Mouse (Mus musculus): ENCODE measurements at regions not wholly inside any gene's neighbourhood (a gene's known extent, or its start where the extent isn't known, plus 50 kb on each side); places are given as distances from the start of the nearest gene placed in this dataset.

GRCm38 (mm10) chr6:143474396-143474795 lies 307.4 kb downstream of the Etnk1 start:
- H3K4me1 ChIP-seq (ENCODE audit: control insufficient read depth, insufficient read depth, low read length), result no peaks in the 10 kb centered on the region
- H3K4me3 ChIP-seq (ENCODE audit: low read depth, low read length), result no peak overlapping the region
- WGBS, result 93% methylated on average over 5 of the region's 5 CpGs
- H3K4me2 ChIP-seq (replicated peaks; ENCODE audit: low read depth, low read length), result no peak overlapping the region
- no peaks in the 10 kb centered on the region for H3K27me3 ChIP-seq (ENCODE audit: control insufficient read depth, insufficient read depth, low read length)
- no peak for ATAC-seq (ENCODE audit: insufficient number of reproducible peaks, insufficient read depth, low FRiP score, low read depth)
- no peaks in the 10 kb centered on the region for H3K9me3 ChIP-seq (ENCODE audit: control insufficient read depth, low read depth, low read length)
- H3K36me3 ChIP-seq (ENCODE audit: control insufficient read depth, insufficient read depth, low read length), result no peaks in the 10 kb centered on the region
- no peak overlapping the region for H3K9ac ChIP-seq (replicated peaks; ENCODE audit: low read depth, low read length)
- no peak overlapping the region for H3K27ac ChIP-seq (ENCODE audit: low read length)

- Histone ChIP-seq H3K9me3 (ENCODE audit: control insufficient read depth, low read depth, low read length) (no peaks in the 10 kb centered on the region), H3K4me3 (ENCODE audit: low read depth, low read length) (no peak overlapping the region), H3K27me3 (ENCODE audit: control insufficient read depth, insufficient read depth, low read length) (no peaks in the 10 kb centered on the region), H3K4me1 (ENCODE audit: control insufficient read depth, insufficient read depth, low read length) (no peaks in the 10 kb centered on the region), H3K4me2 (replicated peaks; ENCODE audit: low read depth, low read length) (no peak overlapping the region), H3K9ac (replicated peaks; ENCODE audit: low read depth, low read length) (no peak overlapping the region), H3K27ac (ENCODE audit: low read length) (no peak overlapping the region), H3K36me3 (ENCODE audit: control insufficient read depth, insufficient read depth, low read length) (no peaks in the 10 kb centered on the region)
- no peak for ATAC-seq (ENCODE audit: insufficient number of reproducible peaks, insufficient read depth, low FRiP score, low read depth)
- WGBS, result 75% methylated on average over 7 of the region's 7 CpGs
Observed at GRCm38 (mm10) chr6:143475296-143475695, 308.3 kb downstream of the Etnk1 start.

GRCm38 (mm10) chr6:143477396-143477795 lies 310.4 kb downstream of the Etnk1 start:
- Histone ChIP-seq H3K36me3 (ENCODE audit: control insufficient read depth, insufficient read depth, low read length) (no peaks in the 10 kb centered on the region), H3K27ac (ENCODE audit: low read length) (no peak overlapping the region), H3K4me1 (ENCODE audit: control insufficient read depth, insufficient read depth, low read length) (no peaks in the 10 kb centered on the region), H3K9me3 (ENCODE audit: control insufficient read depth, low read depth, low read length) (no peaks in the 10 kb centered on the region), H3K4me3 (ENCODE audit: low read depth, low read length) (no peak overlapping the region), H3K4me2 (replicated peaks; ENCODE audit: low read depth, low read length) (no peak overlapping the region), H3K27me3 (ENCODE audit: control insufficient read depth, insufficient read depth, low read length) (no peaks in the 10 kb centered on the region), H3K9ac (replicated peaks; ENCODE audit: low read depth, low read length) (no peak overlapping the region)
- 94% methylated on average over 2 of the region's 2 CpGs for WGBS
- no peak for ATAC-seq (ENCODE audit: insufficient number of reproducible peaks, insufficient read depth, low FRiP score, low read depth)

- no peaks in the 10 kb centered on the region for H3K4me1 ChIP-seq (ENCODE audit: control insufficient read depth, insufficient read depth, low read length)
- no peaks in the 10 kb centered on the region for H3K36me3 ChIP-seq (ENCODE audit: control insufficient read depth, insufficient read depth, low read length)
- H3K27me3 ChIP-seq (ENCODE audit: control insufficient read depth, insufficient read depth, low read length), result no peaks in the 10 kb centered on the region
- no peak overlapping the region for H3K4me2 ChIP-seq (replicated peaks; ENCODE audit: low read depth, low read length)
- no peak overlapping the region for H3K27ac ChIP-seq (ENCODE audit: low read length)
- no peaks in the 10 kb centered on the region for H3K9me3 ChIP-seq (ENCODE audit: control insufficient read depth, low read depth, low read length)
- ATAC-seq (ENCODE audit: insufficient number of reproducible peaks, insufficient read depth, low FRiP score, low read depth), result no peak
- no peak overlapping the region for H3K9ac ChIP-seq (replicated peaks; ENCODE audit: low read depth, low read length)
- no peak overlapping the region for H3K4me3 ChIP-seq (ENCODE audit: low read depth, low read length)
- 55% methylated on average over 7 of the region's 7 CpGs for WGBS
Observed at GRCm38 (mm10) chr6:143479239-143479638, 312.2 kb downstream of the Etnk1 start.

GRCm38 (mm10) chr6:143479701-143480388 lies 312.8 kb downstream of the Etnk1 start:
- WGBS, result 57% methylated on average over 6 of the region's 6 CpGs
- Histone ChIP-seq H3K36me3 (ENCODE audit: control insufficient read depth, insufficient read depth, low read length) (no peaks in the 10 kb centered on the region), H3K4me2 (replicated peaks; ENCODE audit: low read depth, low read length) (no peak overlapping the region), H3K4me1 (ENCODE audit: control insufficient read depth, insufficient read depth, low read length) (no peaks in the 10 kb centered on the region), H3K4me3 (ENCODE audit: low read depth, low read length) (no peak overlapping the region), H3K9me3 (ENCODE audit: control insufficient read depth, low read depth, low read length) (no peaks in the 10 kb centered on the region), H3K9ac (replicated peaks; ENCODE audit: low read depth, low read length) (no peak overlapping the region), H3K27ac (ENCODE audit: low read length) (no peak overlapping the region), H3K27me3 (ENCODE audit: control insufficient read depth, insufficient read depth, low read length) (no peaks in the 10 kb centered on the region)
- peak; percentile 86 for ATAC-seq (ENCODE audit: insufficient number of reproducible peaks, insufficient read depth, low FRiP score, low read depth)

- H3K27ac ChIP-seq (ENCODE audit: low read length), result no peak overlapping the region
- 85% methylated on average over 4 of the region's 4 CpGs for WGBS
- no peaks in the 10 kb centered on the region for H3K36me3 ChIP-seq (ENCODE audit: control insufficient read depth, insufficient read depth, low read length)
- no peak overlapping the region for H3K4me3 ChIP-seq (ENCODE audit: low read depth, low read length)
- H3K4me2 ChIP-seq (replicated peaks; ENCODE audit: low read depth, low read length), result no peak overlapping the region
- no peaks in the 10 kb centered on the region for H3K4me1 ChIP-seq (ENCODE audit: control insufficient read depth, insufficient read depth, low read length)
- no peaks in the 10 kb centered on the region for H3K27me3 ChIP-seq (ENCODE audit: control insufficient read depth, insufficient read depth, low read length)
- no peak overlapping the region for H3K9ac ChIP-seq (replicated peaks; ENCODE audit: low read depth, low read length)
- no peaks in the 10 kb centered on the region for H3K9me3 ChIP-seq (ENCODE audit: control insufficient read depth, low read depth, low read length)
- ATAC-seq (ENCODE audit: insufficient number of reproducible peaks, insufficient read depth, low FRiP score, low read depth), result no peak
Observed at GRCm38 (mm10) chr6:143482272-143482671, 315.3 kb downstream of the Etnk1 start.

GRCm38 (mm10) chr6:143482868-143483267 lies 315.8 kb downstream of the Etnk1 start:
- WGBS, result 88% methylated on average over 6 of the region's 6 CpGs
- ATAC-seq (ENCODE audit: insufficient number of reproducible peaks, insufficient read depth, low FRiP score, low read depth), result no peak
- H3K36me3 ChIP-seq (ENCODE audit: control insufficient read depth, insufficient read depth, low read length), result no peaks in the 10 kb centered on the region
- H3K9me3 ChIP-seq (ENCODE audit: control insufficient read depth, low read depth, low read length), result no peaks in the 10 kb centered on the region
- H3K4me1 ChIP-seq (ENCODE audit: control insufficient read depth, insufficient read depth, low read length), result no peaks in the 10 kb centered on the region
- no peaks in the 10 kb centered on the region for H3K27me3 ChIP-seq (ENCODE audit: control insufficient read depth, insufficient read depth, low read length)
- no peak overlapping the region for H3K27ac ChIP-seq (ENCODE audit: low read length)
- no peak overlapping the region for H3K9ac ChIP-seq (replicated peaks; ENCODE audit: low read depth, low read length)
- no peak overlapping the region for H3K4me2 ChIP-seq (replicated peaks; ENCODE audit: low read depth, low read length)
- no peak overlapping the region for H3K4me3 ChIP-seq (ENCODE audit: low read depth, low read length)

- no peak for ATAC-seq (ENCODE audit: insufficient number of reproducible peaks, insufficient read depth, low FRiP score, low read depth)
- 95% methylated on average over 6 of the region's 6 CpGs for WGBS
- Histone ChIP-seq H3K4me3 (ENCODE audit: low read depth, low read length) (no peak overlapping the region), H3K4me1 (ENCODE audit: control insufficient read depth, insufficient read depth, low read length) (no peaks in the 10 kb centered on the region), H3K9ac (replicated peaks; ENCODE audit: low read depth, low read length) (no peak overlapping the region), H3K9me3 (ENCODE audit: control insufficient read depth, low read depth, low read length) (no peaks in the 10 kb centered on the region), H3K27ac (ENCODE audit: low read length) (no peak overlapping the region), H3K36me3 (ENCODE audit: control insufficient read depth, insufficient read depth, low read length) (no peaks in the 10 kb centered on the region), H3K4me2 (replicated peaks; ENCODE audit: low read depth, low read length) (no peak overlapping the region), H3K27me3 (ENCODE audit: control insufficient read depth, insufficient read depth, low read length) (no peaks in the 10 kb centered on the region)
Observed at GRCm38 (mm10) chr6:143484941-143485340, 317.9 kb downstream of the Etnk1 start.

GRCm38 (mm10) chr6:143487003-143487402 lies 320.0 kb downstream of the Etnk1 start:
- no peak for ATAC-seq (ENCODE audit: insufficient number of reproducible peaks, insufficient read depth, low FRiP score, low read depth)
- Histone ChIP-seq H3K4me2 (replicated peaks; ENCODE audit: low read depth, low read length) (no peak overlapping the region), H3K9ac (replicated peaks; ENCODE audit: low read depth, low read length) (no peak overlapping the region), H3K4me1 (ENCODE audit: control insufficient read depth, insufficient read depth, low read length) (no peaks in the 10 kb centered on the region), H3K36me3 (ENCODE audit: control insufficient read depth, insufficient read depth, low read length) (no peaks in the 10 kb centered on the region), H3K27me3 (ENCODE audit: control insufficient read depth, insufficient read depth, low read length) (no peaks in the 10 kb centered on the region), H3K27ac (ENCODE audit: low read length) (no peak overlapping the region), H3K4me3 (ENCODE audit: low read depth, low read length) (no peak overlapping the region), H3K9me3 (ENCODE audit: control insufficient read depth, low read depth, low read length) (no peaks in the 10 kb centered on the region)
- WGBS, result 69% methylated on average over 10 of the region's 10 CpGs
